Mouse (Mus musculus) hindbrain, embryonic 10.5 days (tissue): ENCODE results near the gene Hist2h3c1. TPM values are rescaled to one million over a fixed set of nuclear protein-coding genes. Genes with fewer than 3 reads are reported as not detected.

Experiments used
- DNase-seq: peaks from one replicate; pipeline ENCODE4 v3.0.0-alpha.2; 2017; ENCODE audit warnings: low spot score
- H3K27ac ChIP-seq: fragments of 300-500 bp; sonication (generic); 2 replicates; pipeline ENCODE4 v1.5.1; 2016; ENCODE audit warnings: mild to moderate bottlenecking, moderate library complexity
- H3K27me3 ChIP-seq: fragments of 300-500 bp; sonication (generic); 2 replicates; pipeline ENCODE4 v1.6.1; 2016; ENCODE audit warnings: mild to moderate bottlenecking; ENCODE audit not compliant: poor library complexity, insufficient read depth, severe bottlenecking
- H3K36me3 ChIP-seq: fragments of 300-500 bp; sonication (generic); 2 replicates; pipeline ENCODE4 v1.6.1; 2016; ENCODE audit warnings: mild to moderate bottlenecking, moderate library complexity
- H3K4me1 ChIP-seq: fragments of 300-500 bp; sonication (generic); replicated peaks from 2 replicates; pipeline ENCODE4 v1.6.1; 2016; ENCODE audit warnings: mild to moderate bottlenecking
- H3K4me3 ChIP-seq: fragments of 300-500 bp; sonication (generic); 2 replicates; pipeline ENCODE4 v1.5.1; 2016; ENCODE audit warnings: mild to moderate bottlenecking, moderate library complexity
- H3K9me3 ChIP-seq: fragments of 300-500 bp; sonication (generic); 2 replicates; pipeline ENCODE4 v1.6.1; 2016; ENCODE audit warnings: mild to moderate bottlenecking, moderate library complexity
- WGBS: fragments of 180-500 bp; shearing (Covaris S2); methylation state at CpG from one replicate; pipeline ENCODE4 v1.1.7; 2016; 5-methylcytosine and 5-hydroxymethylcytosine counted together
- polyA plus RNA-seq: library from polyadenylated mRNA; unstranded; fragments of >200 nt; fragmentation: Nextera tagmentation; extraction: Ambion mirVana; gene quantifications from 2 replicates; pipeline ENCODE4 v1.2.1, GENCODE M21; 2016

The Hist2h3c1 gene
- polyA plus RNA-seq, 1 experiment from 2014 or later, result 0.42 TPM

- H3K4me3 ChIP-seq, result peak overlapping the region; percentile 68
- 19% methylated on average over 9 of the region's 9 CpGs for WGBS
These were observed 24.8 kb upstream of the Hist2h3c1 start for GRCm38 (mm10) chr3:96221640-96222038.

DNA sequence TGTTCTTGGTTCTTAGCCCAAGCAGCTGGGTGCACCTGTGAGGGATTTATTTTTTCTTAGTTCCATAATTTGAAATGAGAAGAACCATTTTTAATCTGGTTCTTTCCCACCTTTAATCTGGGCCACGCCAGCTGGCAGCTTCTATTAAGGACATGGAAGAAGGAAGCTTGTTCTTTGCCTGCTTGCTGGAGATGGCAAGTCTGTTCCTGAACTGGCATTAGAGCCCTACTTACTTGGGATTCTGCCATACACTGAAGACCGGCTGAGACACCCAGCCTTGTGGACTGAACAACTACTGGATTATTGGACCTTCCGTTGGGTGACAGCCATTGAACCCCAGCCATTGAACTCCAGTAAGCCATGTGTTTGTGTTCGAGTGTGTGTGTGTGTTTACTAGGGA, 23.7 kb upstream of the Hist2h3c1 start:
- H3K4me1 ChIP-seq, result peaks cover 69% of the 10 kb centered on the region
- WGBS, result 92% methylated on average over 4 of the region's 4 CpGs
- no peaks in the 10 kb centered on the region for H3K27me3 ChIP-seq
- no peaks in the 10 kb centered on the region for H3K36me3 ChIP-seq
- peak overlapping the region; percentile 68 for H3K4me3 ChIP-seq
- no peaks in the 10 kb centered on the region for H3K9me3 ChIP-seq
- DNase-seq, result no peak
- 0 out of 2 replicates have a peak overlapping the region, but pooled peaks have one; percentile 35 for H3K27ac ChIP-seq

More at GRCm38 (mm10) chr3:96221640-96222038, 24.8 kb upstream of the Hist2h3c1 start:
- Histone ChIP-seq H3K4me1 (peaks cover 62% of the 10 kb centered on the region), H3K27ac (peak overlapping the region; percentile 97), H3K9me3 (no peaks in the 10 kb centered on the region), H3K27me3 (no peaks in the 10 kb centered on the region), H3K36me3 (no peaks in the 10 kb centered on the region)
- DNase-seq, result peak; percentile 19

DNA sequence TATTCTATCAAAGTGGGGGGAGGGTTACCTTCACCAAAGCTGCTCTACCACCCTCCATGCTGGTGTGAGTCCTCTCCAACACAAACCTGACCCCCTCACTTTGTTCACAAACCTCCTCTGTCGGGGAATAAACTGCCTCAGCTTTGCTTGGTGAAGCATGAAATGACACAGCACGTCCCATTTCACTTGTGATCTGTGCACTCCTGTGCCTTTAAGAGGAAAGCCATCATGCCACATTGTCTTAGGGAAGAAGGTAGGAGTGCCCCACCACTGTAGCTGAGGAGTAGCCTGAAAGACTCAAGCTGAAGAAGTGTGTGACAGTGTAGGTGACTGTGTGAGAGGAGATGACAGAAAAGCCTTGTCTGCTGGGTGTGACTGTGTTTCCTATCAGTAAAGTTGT, 21.1 kb upstream of the Hist2h3c1 start:
- Histone ChIP-seq H3K4me1 (peaks cover 58% of the 10 kb centered on the region), H3K9me3 (no peaks in the 10 kb centered on the region), H3K27ac (peak overlapping the region; percentile 9; the same call in 1 of the 2 replicates), H3K36me3 (no peaks in the 10 kb centered on the region), H3K4me3 (peak overlapping the region; percentile 24; the same call in 1 of the 2 replicates), H3K27me3 (no peaks in the 10 kb centered on the region)
- no peak for DNase-seq
- 22% methylated on average over 2 of the region's 2 CpGs for WGBS

GRCm38 (mm10) chr3:96226695-96227648, 19.5 kb upstream of the Hist2h3c1 start:
- Histone ChIP-seq H3K4me3 (no peak overlapping the region), H3K9me3 (no peaks in the 10 kb centered on the region), H3K27ac (no peak overlapping the region), H3K27me3 (no peaks in the 10 kb centered on the region), H3K4me1 (peaks cover 48% of the 10 kb centered on the region), H3K36me3 (no peaks in the 10 kb centered on the region)
- DNase-seq, result no peak
- WGBS, result 71% methylated on average over 8 of the region's 8 CpGs

- Histone ChIP-seq H3K4me1 (peaks cover 31% of the 10 kb centered on the region), H3K9me3 (no peaks in the 10 kb centered on the region), H3K36me3 (no peaks in the 10 kb centered on the region), H3K4me3 (no peak overlapping the region), H3K27me3 (no peaks in the 10 kb centered on the region), H3K27ac (no peak overlapping the region)
- WGBS, result 63% methylated on average over 2 of the region's 2 CpGs
- DNase-seq, result no peak
These were observed 17.7 kb upstream of the Hist2h3c1 start for GRCm38 (mm10) chr3:96228828-96229227.

GRCm38 (mm10) chr3:96230404-96230803, 16.1 kb upstream of the Hist2h3c1 start:
- no peak overlapping the region for H3K27ac ChIP-seq
- H3K36me3 ChIP-seq, result no peaks in the 10 kb centered on the region
- H3K4me3 ChIP-seq, result no peak overlapping the region
- WGBS, result 84% methylated on average over 2 of the region's 2 CpGs
- no peak for DNase-seq
- peaks cover 18% of the 10 kb centered on the region for H3K4me1 ChIP-seq
- no peaks in the 10 kb centered on the region for H3K9me3 ChIP-seq
- no peaks in the 10 kb centered on the region for H3K27me3 ChIP-seq

- H3K9me3 ChIP-seq, result no peaks in the 10 kb centered on the region
- WGBS, result 78% methylated on average over 4 of the region's 4 CpGs
- no peaks in the 10 kb centered on the region for H3K36me3 ChIP-seq
- no peak for DNase-seq
- H3K27ac ChIP-seq, result no peak overlapping the region
- H3K4me3 ChIP-seq, result no peak overlapping the region
- H3K4me1 ChIP-seq, result 0 out of 2 replicates have a peak, but pooled peaks cover 11% of the 10 kb centered on the region
- H3K27me3 ChIP-seq, result no peaks in the 10 kb centered on the region
These were observed 15.4 kb upstream of the Hist2h3c1 start for GRCm38 (mm10) chr3:96230910-96231757.

- no peaks in the 10 kb centered on the region for H3K9me3 ChIP-seq
- H3K4me3 ChIP-seq, result no peak overlapping the region
- WGBS, result 74% methylated on average over 2 of the region's 2 CpGs
- no peaks in the 10 kb centered on the region for H3K27me3 ChIP-seq
- H3K36me3 ChIP-seq, result no peaks in the 10 kb centered on the region
- H3K27ac ChIP-seq, result no peak overlapping the region
- peaks cover 10% of the 10 kb centered on the region; the same call in 1 of the 2 replicates for H3K4me1 ChIP-seq
- DNase-seq, result no peak
These were observed 14.7 kb upstream of the Hist2h3c1 start for GRCm38 (mm10) chr3:96231758-96232120.

DNA sequence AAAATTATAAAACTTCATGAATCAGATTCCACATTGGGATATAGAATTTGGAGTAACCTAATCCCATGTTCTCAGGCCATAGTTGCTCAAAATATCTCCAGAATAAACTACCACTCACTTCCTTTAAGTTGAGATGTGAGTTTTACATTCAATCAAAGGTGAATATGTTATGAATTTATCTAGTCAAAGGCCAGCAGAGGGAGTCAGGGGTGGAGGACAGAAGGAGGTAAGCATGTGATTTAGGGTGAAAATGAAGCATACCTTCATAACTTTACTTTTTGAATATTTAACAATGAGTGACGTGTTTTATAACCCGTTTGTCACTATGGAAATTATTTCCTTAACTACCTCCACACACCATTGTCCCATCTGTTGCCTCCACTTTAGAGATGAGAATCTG, 11.6 kb upstream of the Hist2h3c1 start:
- DNase-seq, result no peak
- peaks cover 16% of the 10 kb centered on the region for H3K4me1 ChIP-seq
- H3K36me3 ChIP-seq, result no peaks in the 10 kb centered on the region
- H3K9me3 ChIP-seq, result no peaks in the 10 kb centered on the region
- no peak overlapping the region for H3K4me3 ChIP-seq
- WGBS, result 95% methylated on average over 2 of the region's 2 CpGs
- H3K27me3 ChIP-seq, result no peaks in the 10 kb centered on the region
- no peak overlapping the region for H3K27ac ChIP-seq

DNA sequence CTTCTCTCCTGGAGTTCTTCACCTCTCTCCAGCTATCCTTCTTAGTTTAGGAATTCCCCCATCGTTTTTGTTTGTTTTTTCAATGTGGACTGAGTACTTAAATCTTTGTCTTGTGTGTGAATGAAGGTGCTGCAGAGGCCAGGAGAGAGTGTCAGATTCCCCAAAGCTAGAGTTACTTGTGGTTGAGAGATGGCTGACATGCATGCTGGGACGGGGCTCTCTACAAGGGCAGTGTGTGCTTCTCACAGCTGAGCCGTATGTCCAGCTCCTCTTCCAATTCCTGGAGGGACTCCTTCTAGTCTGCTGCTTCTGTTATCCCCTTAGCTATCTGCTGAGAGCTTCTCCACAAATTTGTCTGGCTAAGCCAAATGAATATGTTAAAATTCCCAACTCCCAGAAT, 10.6 kb upstream of the Hist2h3c1 start:
- Histone ChIP-seq H3K4me1 (peaks cover 21% of the 10 kb centered on the region), H3K27me3 (no peaks in the 10 kb centered on the region), H3K36me3 (no peaks in the 10 kb centered on the region), H3K27ac (no peak overlapping the region; the same call in 1 of the 2 replicates), H3K4me3 (no peak overlapping the region), H3K9me3 (no peaks in the 10 kb centered on the region)
- DNase-seq, result no peak
- 55% methylated on average over 3 of the region's 3 CpGs for WGBS

DNA sequence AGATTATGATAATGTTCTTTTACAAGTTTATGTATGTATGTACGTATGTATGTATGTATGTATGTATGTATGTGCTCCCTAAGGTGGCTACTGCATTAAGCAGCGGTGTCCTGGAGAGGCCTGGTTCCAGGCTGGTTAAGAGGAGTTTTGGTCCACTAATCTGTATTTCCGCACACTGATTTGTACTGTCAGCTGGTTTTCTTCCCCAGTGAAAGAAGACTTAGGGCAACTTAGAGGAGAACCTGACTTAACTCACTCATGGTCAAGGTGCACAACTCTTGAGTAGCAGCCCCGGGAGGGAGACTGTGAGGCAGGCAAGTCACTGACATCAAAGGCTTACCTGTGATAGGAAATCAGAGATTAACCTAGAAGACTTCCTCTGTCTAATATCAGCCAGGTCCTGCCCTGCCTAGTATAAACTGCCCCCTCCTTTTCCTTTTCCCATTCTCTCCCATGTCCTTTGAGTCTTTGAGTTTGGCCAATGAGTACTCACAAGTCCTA, 9.6 kb upstream of the Hist2h3c1 start:
- H3K27ac ChIP-seq, result peak overlapping the region; percentile 91
- H3K27me3 ChIP-seq, result no peaks in the 10 kb centered on the region
- DNase-seq, result peak; percentile 33

DNA sequence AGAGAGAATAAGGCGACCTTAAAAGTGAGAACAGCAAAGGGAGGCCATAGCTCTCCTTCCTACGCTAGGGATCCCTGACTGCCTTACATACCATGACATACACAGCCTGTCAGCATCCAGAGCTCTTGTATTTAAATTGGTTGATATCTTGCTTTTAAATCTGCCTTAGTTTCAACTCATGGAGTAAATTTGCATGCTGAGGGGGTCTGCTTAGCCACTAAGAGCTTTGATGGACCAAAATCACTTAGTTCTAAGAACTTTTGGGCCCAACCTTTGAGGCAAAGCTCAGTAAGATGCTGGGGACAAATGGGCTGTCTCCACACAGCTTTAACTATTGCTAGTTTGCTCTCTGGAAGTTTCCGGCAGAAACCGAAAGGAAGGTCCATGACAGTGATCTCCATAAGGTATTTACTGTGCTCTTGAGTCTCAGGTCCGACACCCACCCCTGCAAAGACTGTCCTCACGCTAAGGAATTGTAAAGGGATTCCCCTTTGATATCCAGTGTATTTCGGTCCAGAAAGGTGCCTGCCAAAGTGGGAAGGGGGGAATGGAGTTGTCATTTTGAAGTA, 9.1 kb upstream of the Hist2h3c1 start:
- Histone ChIP-seq H3K4me1 (peaks cover 24% of the 10 kb centered on the region), H3K9me3 (no peaks in the 10 kb centered on the region), H3K36me3 (no peaks in the 10 kb centered on the region), H3K27me3 (no peaks in the 10 kb centered on the region), H3K27ac (peak overlapping the region; percentile 91), H3K4me3 (peak overlapping the region; percentile 60)
- DNase-seq, result peak; percentile 43
- 32% methylated on average over 7 of the region's 7 CpGs for WGBS

More for the DNA sequence above, 9.6 kb upstream of the Hist2h3c1 start:
- H3K4me3 ChIP-seq, result peak overlapping the region; percentile 60
- WGBS, result 86% methylated on average over 4 of the region's 4 CpGs
- no peaks in the 10 kb centered on the region for H3K9me3 ChIP-seq
- no peaks in the 10 kb centered on the region for H3K36me3 ChIP-seq
- H3K4me1 ChIP-seq, result peaks cover 24% of the 10 kb centered on the region
